Mouse (Mus musculus) fibroblast of lung, adult 2 months (primary cell): ENCODE measurements at regions not wholly inside any gene's neighbourhood (a gene's known extent, or its start where the extent isn't known, plus 50 kb on each side); places are given as distances from the start of the nearest gene placed in this dataset.

Experiments
- DNase-seq: peaks from one replicate; pipeline ENCODE4 v3.0.0-alpha.2; 2011; ENCODE audit warnings: low read depth

DNA sequence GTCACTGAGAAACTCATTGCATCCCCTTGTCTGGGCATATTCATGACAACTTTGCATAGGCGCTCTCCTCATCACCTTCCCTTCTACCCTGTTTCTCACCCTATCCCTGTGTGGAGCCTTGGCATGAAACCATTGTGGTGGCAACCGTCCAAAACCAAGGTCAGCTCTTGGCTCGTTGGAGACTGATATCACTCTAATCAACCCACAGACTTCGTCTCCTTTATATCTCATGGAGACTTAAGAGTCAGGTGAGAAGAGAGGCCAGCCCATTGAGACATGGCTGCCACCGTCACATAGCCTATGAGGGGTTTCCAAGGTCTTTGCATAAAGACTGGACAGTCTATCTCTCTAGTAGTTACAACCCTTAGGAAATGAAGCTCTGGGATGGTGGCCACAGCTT lies 305.5 kb upstream of the Runx1 start:
- DNase-seq: no peak

DNA sequence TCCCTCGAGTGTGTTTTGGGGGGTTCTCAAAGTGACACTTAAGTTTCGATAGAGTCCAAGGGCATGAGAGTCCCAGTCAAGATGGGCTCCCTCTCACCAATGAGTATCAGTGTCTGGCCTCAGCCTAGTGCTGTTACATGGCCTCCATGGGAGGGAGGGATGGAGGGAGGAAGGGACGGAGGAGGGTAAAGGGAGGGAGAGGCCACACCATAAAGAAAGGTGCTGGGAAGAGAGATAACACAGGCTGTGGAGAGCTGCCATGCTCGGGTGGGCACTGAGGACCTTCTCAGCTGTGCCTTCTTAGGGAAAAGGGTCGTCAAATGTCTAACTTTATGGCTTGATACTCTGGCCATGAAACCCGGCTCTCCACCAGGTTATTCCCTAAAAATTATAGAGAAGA lies 304.7 kb upstream of the Runx1 start:
- no peak for DNase-seq

DNA sequence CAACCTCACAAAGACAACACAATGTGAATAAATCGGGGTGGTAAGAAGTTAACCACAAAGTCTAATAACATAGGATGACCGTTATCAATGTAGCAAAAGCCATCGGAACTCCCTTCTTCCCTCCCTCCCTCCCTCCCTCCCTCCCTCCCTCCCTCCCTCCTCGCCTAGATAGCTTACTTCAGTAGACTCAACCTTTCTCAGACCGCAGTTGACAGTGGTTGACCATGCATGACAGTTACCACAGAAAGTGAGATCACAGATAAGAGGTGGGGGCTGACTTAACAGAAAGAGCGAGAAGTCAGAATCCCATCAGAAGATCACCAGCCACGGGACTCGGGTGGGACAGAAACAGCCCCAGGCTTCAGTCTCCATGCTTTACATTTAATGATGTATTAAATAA lies 297.8 kb upstream of the Runx1 start:
- DNase-seq: no peak

DNA sequence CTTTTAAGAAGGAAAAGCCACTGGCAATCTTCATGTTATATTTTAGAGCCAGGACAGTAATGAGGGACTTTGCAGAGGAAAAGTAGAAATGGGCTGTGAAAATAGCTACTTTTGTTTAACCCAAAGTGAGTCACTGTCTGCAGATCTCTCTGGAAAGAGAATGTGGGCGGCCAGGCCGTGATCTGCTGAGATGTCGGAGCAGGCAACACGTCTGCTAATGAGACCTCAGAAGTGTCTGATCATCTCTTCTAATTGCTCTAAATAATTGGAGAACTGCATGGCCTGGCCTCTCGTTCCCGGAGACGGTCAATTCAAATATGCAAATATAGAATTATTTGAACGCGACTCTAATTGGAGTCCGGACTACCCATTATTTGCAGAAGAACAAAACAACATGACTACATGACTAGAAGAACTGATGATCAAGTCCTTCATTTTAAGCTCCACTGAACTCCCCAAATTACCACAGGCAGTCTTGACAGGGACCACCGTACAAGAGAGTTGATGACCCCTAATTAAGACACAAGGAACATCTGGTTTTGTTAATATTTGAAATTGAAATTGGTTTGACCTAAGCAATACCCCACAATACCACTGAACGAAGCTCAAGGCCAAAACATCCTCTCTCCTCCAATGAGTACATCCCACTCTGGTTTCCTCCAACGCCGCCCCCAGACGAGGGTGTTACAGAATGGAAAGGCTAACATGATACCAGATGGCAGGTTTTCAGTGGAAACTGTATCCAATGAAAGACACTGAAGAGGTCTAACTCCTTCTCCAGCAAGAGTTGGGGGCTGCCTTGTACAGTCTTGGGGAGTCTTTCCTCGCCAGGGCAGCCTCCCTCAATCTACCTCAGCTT lies 290.4 kb upstream of the Runx1 start:
- peak; percentile 19 for DNase-seq

DNA sequence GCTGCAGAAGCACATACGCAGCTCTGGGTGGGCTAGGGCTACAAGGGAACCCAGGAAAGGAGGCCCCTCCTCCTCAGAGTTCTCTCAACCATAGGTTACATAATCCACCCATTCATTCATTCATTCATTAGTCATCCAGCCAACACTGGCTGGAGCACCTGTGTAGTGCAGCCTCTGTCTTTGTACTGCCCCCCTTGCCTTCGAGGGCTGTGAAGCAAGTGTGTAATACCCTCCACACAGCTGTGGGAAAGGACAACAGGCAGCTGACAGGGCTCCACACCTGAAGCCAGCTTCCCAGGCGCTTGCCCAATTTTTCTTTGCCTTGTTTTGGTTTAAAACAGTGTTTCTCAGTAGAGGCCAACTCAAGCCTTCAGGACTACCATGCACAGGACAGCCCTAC lies 285.0 kb upstream of the Runx1 start:
- peak; percentile 10 for DNase-seq

DNA sequence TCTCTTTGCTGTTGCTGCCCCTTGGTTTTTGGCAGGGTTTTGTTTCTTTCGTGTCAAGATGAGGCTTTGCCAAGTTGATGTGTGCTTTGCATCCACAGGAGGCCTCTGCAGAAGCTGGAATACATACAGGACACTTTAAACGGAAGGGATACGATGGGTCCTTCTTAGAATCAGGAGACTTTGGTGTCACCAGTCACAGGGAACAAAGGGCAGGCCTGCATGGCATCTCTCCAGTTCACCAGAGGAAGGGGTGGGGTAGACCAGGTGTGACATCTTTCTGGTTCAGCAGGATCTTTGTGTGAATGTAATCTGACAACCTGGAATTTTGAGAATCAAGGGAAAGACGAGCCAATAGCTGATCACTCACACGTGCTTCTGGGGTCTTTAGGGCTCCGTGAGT lies 284.5 kb upstream of the Runx1 start:
- no peak for DNase-seq

DNA sequence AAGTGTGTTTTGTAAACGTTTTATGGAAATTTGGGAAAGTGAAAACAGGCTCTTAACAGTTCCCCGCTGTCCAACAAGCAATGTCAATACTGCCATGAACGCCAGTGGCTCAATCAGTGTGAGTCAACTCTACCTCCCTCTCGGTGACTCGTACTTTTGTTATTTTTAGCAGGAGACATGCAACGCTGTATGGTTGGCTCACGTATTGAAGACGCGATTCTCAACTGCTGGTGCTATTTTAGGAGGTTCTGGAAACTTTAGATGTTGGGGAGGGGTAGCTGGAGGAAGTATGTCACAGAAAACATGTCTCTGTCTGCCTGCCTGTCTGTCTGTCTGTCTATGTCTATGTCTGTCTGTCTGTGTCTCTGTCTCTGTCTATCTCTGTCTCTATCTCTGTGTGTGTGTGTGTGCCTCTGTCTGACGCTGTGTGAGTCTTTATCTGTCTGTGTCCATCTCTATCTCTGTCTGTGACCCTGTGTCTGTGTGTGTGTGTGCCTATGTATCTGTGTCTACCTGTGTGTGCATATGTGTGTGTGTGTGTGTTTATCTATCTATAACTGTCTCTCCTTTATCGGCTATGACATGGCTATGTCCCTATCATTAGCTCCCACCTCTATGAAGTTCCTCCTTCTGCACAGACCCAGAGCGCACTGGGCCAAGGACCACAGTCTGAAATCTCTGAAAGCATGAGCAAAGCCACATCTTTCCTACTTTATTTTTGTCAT lies 283.9 kb upstream of the Runx1 start:
- DNase-seq: peak; percentile 62

DNA sequence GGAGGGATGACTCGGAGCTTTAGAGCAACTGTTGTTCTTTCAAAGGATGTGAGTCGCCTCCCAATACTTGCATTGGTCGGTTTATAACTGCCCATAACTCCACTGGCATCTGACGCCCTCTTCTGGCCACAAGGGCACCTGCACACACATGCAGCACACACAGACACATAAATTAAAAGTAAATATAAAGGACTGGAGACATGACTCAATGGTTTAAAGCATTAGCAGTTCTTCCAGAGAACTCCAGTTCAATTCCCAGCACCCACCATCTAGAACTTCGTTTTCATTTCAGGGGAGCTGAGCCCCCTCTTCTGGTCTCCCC lies 281.5 kb upstream of the Runx1 start:
- DNase-seq: no peak

DNA sequence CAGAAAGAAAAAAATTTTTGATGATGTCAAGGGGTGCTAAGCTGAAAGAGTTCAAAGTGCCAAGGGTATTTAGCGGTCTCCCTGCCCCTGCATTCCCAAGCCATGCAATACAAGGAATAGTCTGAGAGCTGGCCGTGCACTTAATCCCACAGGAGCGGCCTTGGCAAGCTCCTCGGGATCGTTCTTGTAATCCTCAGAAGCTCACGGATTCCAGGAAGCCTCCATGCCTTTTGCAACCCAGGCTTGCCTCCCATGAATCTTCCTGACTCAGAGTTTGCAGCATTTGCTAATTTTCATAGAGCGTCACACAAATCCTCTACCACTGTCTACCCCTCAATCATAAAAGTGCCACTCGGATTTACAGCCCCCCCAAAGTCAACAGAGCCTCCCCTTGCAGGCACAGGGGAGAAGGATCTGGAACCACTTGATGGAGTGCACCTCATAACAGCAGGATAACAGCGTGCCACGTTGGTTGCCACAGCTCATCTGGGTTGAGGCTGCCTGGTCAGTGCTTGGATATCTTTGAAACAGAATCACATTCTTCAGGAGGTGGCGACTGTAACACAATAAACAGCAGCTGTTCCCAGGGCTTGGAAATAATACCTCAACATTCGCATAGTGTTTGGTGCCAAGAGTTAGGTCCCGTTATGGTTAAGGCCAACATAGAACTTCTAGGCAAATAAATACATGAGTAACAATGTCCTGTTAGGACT lies 281.0 kb upstream of the Runx1 start:
- peak; percentile 76 for DNase-seq

DNA sequence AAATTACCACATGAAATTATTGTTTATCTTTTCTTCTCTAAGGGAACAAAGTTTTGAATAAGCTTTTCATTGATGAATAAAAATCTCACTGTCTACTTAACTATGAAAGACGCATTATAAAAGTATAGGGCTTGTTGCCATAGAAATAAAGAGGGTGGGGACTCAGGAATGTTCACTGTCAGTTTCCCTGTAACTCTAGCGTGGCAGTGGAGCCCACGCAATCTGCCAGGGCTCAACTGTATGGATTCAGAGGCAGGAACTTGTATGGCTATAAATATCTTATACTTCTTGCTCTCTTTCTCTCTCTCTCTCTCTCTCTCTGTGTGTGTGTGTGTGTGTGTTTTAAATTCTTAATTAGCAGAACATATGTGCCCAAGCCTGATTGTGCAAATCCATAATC lies 276.2 kb upstream of the Runx1 start:
- DNase-seq: no peak

DNA sequence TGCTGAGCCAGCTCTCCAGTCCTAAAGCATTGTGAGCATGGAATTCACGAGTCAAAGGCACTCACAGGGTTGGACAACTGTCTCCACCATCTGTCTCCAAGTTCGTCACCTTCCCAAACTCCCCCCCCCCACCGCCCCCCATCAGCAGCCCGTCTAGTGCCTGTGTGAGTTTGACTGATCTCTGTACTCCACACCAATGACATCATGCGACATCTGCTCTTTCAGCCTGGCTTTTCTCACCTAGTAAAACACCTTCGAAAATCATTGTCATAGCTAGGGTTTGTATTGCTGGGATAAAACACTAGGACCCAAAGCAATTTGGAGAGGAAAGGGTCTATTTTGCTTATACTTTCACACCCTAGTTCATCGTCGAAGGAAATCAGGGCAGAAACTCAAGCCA lies 272.1 kb upstream of the Runx1 start:
- DNase-seq: no peak

DNA sequence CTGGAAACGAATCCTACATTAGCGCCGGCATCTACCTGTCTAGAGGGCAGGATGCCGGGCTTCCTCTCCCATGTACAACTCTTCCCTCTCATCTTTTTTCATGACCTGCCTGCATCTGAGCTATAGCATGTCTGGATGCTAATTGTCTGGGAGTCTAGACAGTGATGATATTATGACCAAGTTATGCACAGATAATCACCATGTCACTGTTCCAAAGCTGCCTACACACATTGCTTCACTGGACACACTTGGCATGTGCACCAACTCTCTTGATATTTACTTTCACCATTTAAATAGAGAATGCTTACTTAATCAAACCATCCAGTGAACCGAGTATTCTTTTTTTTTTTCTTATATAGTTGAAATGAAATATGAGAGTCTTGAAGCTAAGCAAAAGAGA lies 270.2 kb upstream of the Runx1 start:
- DNase-seq: no peak

DNA sequence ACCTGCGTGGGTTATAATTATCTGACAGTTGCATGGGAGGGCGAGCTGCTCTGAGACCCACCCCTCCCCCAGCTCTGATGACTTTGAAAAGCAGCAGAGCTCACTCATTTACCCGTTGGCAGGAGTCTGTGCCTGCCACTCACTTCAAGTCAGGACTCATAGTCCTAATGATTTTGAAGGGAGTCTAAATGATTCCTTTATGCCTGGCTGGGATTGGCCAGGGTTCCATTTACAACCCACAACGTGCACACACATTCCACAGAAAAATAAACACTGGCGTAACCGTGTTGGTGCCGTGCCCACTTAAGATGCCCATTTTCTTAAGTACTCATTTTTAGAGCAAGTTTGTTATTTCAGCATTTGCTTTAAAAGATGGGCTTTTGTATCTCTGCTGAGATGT lies 266.8 kb upstream of the Runx1 start:
- peak; percentile 87 for DNase-seq

DNA sequence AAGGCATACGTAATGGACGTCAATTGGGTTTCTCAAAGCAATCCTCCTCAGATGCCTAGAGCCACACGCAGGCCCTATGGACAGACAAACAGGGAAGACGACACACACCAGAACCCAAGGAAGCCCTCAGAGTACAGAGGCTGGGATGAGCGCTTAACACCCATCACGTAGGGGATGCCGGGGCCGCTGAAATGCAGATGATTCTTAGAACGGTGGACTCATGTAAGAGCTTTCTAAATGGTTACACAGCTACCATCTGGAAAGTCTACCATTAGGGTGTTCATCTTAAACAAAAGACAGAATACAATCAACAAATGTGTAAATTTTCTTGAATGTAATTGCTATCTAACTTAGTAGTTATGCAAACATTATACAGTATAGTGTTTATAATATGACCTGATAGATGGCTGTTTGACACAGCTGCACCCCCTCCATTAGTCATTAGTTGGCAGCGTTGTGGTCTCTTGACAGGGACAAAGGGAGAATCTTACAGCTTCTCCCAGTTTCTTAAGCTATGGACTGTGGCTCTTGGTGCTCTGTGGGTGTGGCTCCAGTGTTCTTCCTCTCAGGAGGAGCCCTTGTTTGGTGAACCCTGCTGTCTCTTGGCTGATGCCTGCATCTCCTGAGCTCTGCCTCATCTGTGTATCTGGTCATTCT lies 259.4 kb upstream of the Runx1 start:
- DNase-seq: no peak

DNA sequence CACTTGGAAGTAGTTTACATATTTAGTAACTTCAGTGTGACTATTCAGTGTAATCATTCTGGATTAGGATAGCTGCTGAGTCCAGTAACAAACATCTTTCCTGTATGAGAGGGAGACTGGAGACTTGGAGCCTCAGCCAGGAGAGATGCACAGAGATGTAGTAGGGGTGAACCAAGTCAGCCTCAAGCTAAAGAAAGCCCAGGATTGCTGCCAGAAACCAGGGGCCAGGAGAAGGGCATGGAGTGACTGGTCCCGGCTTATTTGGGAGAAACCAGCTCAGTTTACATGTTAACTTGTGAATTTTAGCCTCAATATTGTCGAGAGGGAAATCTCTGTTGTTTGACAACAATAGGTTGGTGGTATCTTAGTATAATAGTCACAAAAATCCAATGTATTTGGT lies 257.8 kb upstream of the Runx1 start:
- no peak for DNase-seq

DNA sequence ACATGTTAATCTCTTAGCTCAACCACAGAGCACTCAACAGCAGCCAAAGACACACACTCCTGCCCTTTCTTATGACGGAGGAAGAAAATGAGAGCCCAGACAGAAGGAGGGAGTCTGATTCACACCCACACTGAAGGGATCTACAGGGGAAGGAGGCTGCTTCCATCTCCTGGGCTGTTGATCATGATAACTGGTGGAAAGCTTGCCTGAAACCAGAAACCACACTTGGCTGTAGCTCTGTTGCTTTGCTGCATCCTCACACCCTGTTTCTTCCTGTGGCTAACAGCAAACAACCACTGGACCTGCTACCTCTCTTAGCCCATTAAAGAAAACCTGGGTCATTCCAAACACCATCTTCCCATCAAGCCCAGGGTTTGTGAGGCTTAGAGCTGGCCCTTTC lies 257.2 kb upstream of the Runx1 start:
- DNase-seq: no peak

DNA sequence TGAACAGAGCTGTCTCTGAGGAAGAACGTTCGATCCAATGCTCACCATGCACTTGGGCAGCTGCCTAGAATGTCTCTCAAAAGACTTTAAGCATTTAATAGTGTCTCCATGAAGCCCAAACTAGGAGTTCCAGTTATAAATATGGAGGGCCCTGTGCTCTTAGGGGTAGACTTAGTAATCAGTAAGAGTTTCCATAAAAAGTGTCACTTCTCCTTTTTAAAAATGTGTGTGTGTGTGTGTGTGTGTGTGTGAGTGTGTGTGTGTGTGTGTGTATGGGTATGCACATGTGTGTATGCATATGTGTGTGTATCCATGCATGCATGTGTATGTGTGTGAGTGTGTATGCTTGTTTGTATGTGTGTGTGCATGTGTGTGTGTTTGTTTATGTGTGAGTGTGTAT lies 255.6 kb upstream of the Runx1 start:
- DNase-seq: no peak

DNA sequence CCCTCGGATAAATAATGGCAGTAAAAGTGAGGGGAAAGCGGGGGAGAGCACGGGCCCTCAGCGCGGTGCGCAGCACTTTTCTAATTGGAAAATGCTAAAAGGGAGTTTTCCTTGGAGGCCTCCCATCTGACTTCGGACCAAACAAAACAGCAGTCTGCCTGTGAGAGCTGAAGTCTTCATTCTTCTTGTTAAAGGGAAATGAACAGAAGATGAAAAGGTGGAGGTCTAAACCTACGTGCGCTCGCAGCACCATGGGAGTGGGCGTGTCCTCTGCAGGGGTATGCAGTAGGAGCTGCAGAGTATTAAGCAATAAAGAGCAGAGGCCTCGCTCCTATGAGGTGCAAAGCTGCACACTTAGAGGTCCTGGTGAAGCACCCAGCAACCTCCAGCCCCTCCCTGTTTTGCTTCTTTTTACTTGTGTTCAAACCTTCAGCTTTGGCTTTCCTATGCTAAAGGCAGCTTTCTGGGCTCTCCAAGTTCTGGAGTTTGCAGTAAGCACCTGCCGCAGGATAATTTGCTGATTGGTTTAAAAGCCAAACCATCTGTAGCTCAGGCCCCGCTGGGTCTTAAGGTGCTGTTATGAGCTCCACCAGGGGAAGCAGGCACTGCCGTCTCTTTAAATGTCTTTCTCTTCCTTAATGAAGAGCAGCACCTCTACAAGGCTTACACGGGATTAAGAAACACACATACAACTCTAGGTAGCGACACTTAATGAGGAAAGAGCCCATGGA lies 253.9 kb upstream of the Runx1 start:
- peak; percentile 65 for DNase-seq

DNA sequence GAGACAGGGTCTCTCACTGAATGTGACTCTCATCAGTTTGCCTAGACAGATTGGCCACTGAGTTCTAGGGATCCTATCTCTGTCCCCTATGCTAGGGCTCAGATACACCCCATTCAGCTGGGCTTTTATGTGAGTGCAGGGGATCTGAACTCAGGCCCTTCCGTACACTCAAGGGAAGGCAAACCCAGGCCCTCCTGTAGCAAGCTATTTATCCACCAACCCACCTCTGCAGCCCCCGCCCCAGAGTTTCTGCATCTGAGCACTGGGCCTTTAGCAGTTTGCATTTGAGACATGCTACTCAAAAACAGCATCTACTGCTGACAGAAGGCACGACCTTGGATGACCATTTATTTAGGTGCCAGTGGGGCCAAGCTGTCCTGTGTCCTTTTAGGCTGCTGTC lies 253.0 kb upstream of the Runx1 start:
- no peak for DNase-seq

DNA sequence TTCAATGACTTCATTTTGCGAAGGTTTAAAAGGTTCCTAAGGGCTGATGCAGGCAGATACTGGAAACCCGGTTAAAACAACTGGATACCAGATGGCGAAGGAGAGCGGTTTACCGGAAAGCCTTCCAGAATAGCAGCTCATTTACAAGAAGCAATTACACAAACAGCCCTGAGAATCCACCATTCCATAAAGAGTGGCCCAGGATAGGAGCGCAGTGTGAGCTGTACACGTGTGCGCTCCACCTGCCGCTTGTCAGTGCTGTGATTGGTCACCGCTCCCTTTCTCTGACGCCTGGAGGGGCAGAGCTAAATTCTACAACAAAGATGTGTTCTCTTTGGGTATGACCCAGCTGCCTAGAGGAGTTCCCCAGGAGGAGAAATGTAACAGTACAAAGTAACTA lies 249.5 kb upstream of the Runx1 start:
- DNase-seq: no peak

DNA sequence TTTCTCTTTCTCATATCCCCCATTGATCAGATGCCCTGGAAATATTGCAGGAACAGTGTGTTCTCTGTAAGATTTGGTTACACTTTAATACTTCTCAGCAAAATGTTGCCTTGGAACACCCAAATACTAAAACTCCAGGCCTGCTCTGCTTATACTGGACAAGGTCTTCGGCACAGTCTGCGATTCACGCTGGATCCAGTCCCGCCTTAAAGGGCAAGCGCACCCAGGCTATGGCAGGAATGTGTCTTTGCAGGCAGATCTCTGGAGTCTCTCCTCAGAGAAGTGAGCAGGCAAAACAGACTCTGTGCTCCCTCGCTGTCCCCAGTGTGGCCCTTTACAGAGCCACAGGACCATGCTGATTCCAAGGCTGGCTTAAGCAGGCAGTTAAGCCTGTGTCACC lies 246.2 kb upstream of the Runx1 start:
- no peak for DNase-seq

DNA sequence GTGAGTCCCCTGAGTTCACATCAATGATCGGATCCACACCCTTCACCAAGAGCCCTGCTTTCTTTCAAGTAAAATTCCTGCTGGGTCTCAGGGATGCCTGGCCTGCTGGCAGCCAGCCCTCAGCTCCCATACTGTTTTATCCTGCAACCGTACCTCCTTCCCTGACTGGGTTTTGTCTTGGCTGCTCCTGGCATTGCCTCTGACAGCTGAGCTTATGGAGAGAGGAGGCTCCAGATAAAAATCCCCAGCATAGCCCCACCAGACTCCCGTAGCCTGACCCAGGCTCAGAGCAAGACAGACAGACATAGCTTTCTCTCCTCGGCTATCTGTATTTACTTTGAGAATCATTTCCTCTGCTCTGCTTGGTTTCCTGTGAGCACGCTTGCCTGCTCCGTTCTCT lies 245.8 kb upstream of the Runx1 start:
- DNase-seq: no peak
